Mouse (Mus musculus) cerebellum, adult 2 months (tissue): ENCODE results near the gene Plxnc1.

Source experiments
- CTCF ChIP-seq: fragments of 200-500 bp; IDR thresholded peaks from 2 replicates; pipeline ENCODE4 v1.5.1; 2011; ENCODE audit warnings: low read depth, mild to moderate bottlenecking, control low read depth, low read length, moderate library complexity, borderline replicate concordance; ENCODE audit not compliant: insufficient read depth
- POLR2A ChIP-seq: fragments of 200-500 bp; IDR thresholded peaks from 2 replicates; pipeline ENCODE4 v1.6.1; 2011; ENCODE audit warnings: low read length, control low read depth, borderline replicate concordance; ENCODE audit not compliant: insufficient read depth

- no peak for TF ChIP-seq POLR2A
- no peak for TF ChIP-seq CTCF
Observed at GRCm38 (mm10) chr10:94924450-94924849, 20.2 kb downstream of the Plxnc1 start.
